Mouse (Mus musculus) C2C12 (cell line): ENCODE data around the gene Slc15a3.

Source experiments
- CEBPB ChIP-seq: IDR thresholded peaks from one replicate; pipeline ENCODE4 v1.6.1; 2011; ENCODE audit warnings: low read depth, mild to moderate bottlenecking, control low read depth, moderate library complexity
- CTCF ChIP-seq: IDR thresholded peaks from one replicate; pipeline ENCODE4 v1.5.1; 2011; ENCODE audit not compliant: control insufficient read depth, insufficient read depth, insufficient read length
- MAX ChIP-seq: IDR thresholded peaks from one replicate; pipeline ENCODE4 v1.6.1; 2011; ENCODE audit warnings: mild to moderate bottlenecking, control low read depth
- MYOD1 ChIP-seq: IDR thresholded peaks from one replicate; pipeline ENCODE4 v1.6.1; 2011; ENCODE audit warnings: low read depth; ENCODE audit not compliant: control insufficient read depth, insufficient read length
- MYOG ChIP-seq: IDR thresholded peaks from one replicate; pipeline ENCODE4 v1.6.1; 2011; ENCODE audit not compliant: control insufficient read depth, insufficient read length; ENCODE audit errors: extremely low read depth
- USF1 ChIP-seq: IDR thresholded peaks from one replicate; pipeline ENCODE4 v1.6.1; 2011; ENCODE audit warnings: low read depth, mild to moderate bottlenecking, control low read depth, moderate library complexity

- TF ChIP-seq MYOG (no peak), CTCF (no peak), MAX (no peak), MYOD1 (no peak), CEBPB (peak; percentile 73), USF1 (no peak)
Measured at GRCm38 (mm10) chr19:10833611-10834010, 5.9 kb upstream of the Slc15a3 start.
